Mouse (Mus musculus) duodenum, adult 2 months (tissue): ENCODE data around the gene Kcnh5. TPM values are rescaled to one million over a fixed set of nuclear protein-coding genes. Genes with fewer than 3 reads are reported as not detected.

Experiments
- polyA plus RNA-seq: library from polyadenylated mRNA; depleted of rRNA; stranded (reverse); fragments of >200 nt; gene quantifications from 2 replicates; pipeline ENCODE4 v1.2.3, GENCODE M21; 2012; ENCODE audit warnings: low replicate concordance; rRNA removed

The Kcnh5 gene
- polyA plus RNA-seq: not detected in 2 replicates

DNA sequence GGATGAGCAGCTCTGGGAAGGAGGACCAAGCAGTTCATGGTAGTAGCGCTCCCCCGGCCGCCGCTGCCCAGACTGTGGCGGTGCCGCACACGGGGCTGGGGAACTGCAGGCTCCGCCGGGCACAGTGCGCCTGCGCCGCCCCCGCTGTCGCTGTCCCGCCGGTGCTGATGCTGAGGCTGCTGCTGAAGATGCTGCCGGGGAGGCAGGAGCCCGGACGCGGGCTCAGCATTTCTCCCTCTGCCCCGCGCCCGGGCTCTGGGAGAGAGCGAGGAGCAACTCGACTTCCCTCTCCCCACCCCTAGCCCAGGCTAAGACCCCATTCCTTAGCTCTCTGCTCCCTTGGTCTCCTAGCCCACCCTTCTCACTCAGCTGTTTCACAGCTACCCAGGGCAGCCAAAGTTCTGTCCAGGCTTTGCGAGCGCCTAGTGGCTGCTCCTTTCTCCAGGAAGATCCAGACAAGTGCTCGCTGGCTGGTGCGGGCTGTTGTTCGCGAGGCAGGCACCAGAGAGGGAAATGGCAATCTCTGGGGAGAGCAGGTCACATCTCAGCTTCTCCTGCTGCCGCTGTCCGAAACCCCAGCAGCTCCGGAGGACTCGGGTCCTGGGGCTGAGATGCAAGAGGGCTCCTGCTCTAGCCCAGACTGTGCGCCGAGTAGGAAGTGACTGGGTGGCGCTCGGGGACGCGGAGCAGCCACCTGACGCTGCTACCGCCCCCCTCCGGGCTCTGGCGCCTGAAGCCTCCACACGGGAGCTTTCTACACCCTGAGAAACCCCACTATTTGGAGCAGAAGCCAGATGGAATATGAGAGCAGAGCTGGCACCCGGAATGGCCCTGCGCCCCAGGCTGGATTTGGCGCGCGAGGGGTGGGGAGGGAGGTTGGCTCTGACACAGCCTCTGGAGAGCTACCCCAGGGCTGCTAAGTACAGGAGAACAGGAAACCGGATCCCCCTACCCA is at the start of gene Kcnh5:
TSS of gene Kcnh5 (minus strand) at position 642 of the 955 bp plus-strand sequence.

Other genes with a start within 250 kb of the Kcnh5 start
- 6.7 and 13.3 TPM in 2 replicates for gene Rhoj, start 131.0 kb upstream of the Kcnh5 start, polyA plus RNA-seq
- not detected in 2 replicates for gene Gphb5, start 239.4 kb upstream of the Kcnh5 start, polyA plus RNA-seq